Mouse (Mus musculus): ENCODE measurements around the gene Gm10053. TPM values are rescaled to one million over a fixed set of nuclear protein-coding genes. Genes with fewer than 3 reads are reported as not detected.

Gm10053 gene
- polyA plus RNA-seq, 1 experiment from 2014 or later: 230 TPM

- Histone ChIP-seq H3K4me2 (ENCODE audit: low read length) (peak overlapping the region; percentile 59), H3K27ac (ENCODE audit: low read length) (no peak overlapping the region), H3K36me3 (ENCODE audit: control insufficient read depth, insufficient read depth) (no peaks in the 10 kb centered on the region), H3K27me3 (replicated peaks; ENCODE audit: control insufficient read depth, insufficient read depth, low read length) (peaks cover 59% of the 10 kb centered on the region), H3K9ac (replicated peaks; ENCODE audit: low read depth, low read length) (no peak overlapping the region), H3K4me3 (replicated peaks; ENCODE audit: low read length) (peak overlapping the region; percentile 39), H3K4me1 (replicated peaks; ENCODE audit: control insufficient read depth, insufficient read depth, low read length) (peaks cover 22% of the 10 kb centered on the region), H3K9me3 (ENCODE audit: control insufficient read depth, low read length) (no peaks in the 10 kb centered on the region)
- WGBS: 1% methylated on average over 34 of the region's 34 CpGs
- no peak for ATAC-seq
Measured at GRCm38 (mm10) chr19:24898737-24899577, 23.5 kb downstream of the Gm10053 start.

GRCm38 (mm10) chr19:24899578-24900544, 24.4 kb downstream of the Gm10053 start:
- no peaks in the 10 kb centered on the region for H3K36me3 ChIP-seq (ENCODE audit: control insufficient read depth, insufficient read depth)
- ATAC-seq: peak; percentile 69
- no peak overlapping the region for H3K27ac ChIP-seq (ENCODE audit: low read length)
- peak overlapping the region; percentile 59 for H3K4me2 ChIP-seq (ENCODE audit: low read length)
- peaks cover 60% of the 10 kb centered on the region for H3K27me3 ChIP-seq (replicated peaks; ENCODE audit: control insufficient read depth, insufficient read depth, low read length)
- H3K9me3 ChIP-seq (ENCODE audit: control insufficient read depth, low read length): no peaks in the 10 kb centered on the region
- H3K9ac ChIP-seq (replicated peaks; ENCODE audit: low read depth, low read length): 0 out of 2 replicates have a peak overlapping the region, but pooled peaks have one; percentile 1
- WGBS: under 1% methylated on average over 83 of the region's 84 CpGs
- H3K4me1 ChIP-seq (replicated peaks; ENCODE audit: control insufficient read depth, insufficient read depth, low read length): peaks cover 22% of the 10 kb centered on the region
- H3K4me3 ChIP-seq (replicated peaks; ENCODE audit: low read length): peak overlapping the region; percentile 39

- Histone ChIP-seq H3K4me2 (ENCODE audit: low read length) (peak within 1 kb of the TSS; percentile 59), H3K36me3 (ENCODE audit: control insufficient read depth, insufficient read depth) (no peaks in the 10 kb centered on the region), H3K27me3 (replicated peaks; ENCODE audit: control insufficient read depth, insufficient read depth, low read length) (peaks cover 53% of the 10 kb centered on the region), H3K9ac (replicated peaks; ENCODE audit: low read depth, low read length) (0 out of 2 replicates have a peak within 1 kb of the TSS, but pooled peaks have one; percentile 1), H3K4me3 (replicated peaks; ENCODE audit: low read length) (peak within 1 kb of the TSS; percentile 39), H3K9me3 (ENCODE audit: control insufficient read depth, low read length) (no peaks in the 10 kb centered on the region), H3K4me1 (replicated peaks; ENCODE audit: control insufficient read depth, insufficient read depth, low read length) (peaks cover 22% of the 10 kb centered on the region), H3K27ac (ENCODE audit: low read length) (no peak within 1 kb of the TSS)
- under 1% methylated on average over 27 of the region's 27 CpGs for WGBS
- ATAC-seq: peak; percentile 21; the same call in 1 of the 2 replicates
Measured at GRCm38 (mm10) chr19:24900581-24901220, 25.2 kb downstream of the Gm10053 start, which contains the start of gene Foxd4. Foxd4 (minus strand) TSS chr19:24901197.

GRCm38 (mm10) chr19:24901666-24902065, 26.2 kb downstream of the Gm10053 start:
- no peak for ATAC-seq
- Histone ChIP-seq H3K9me3 (ENCODE audit: control insufficient read depth, low read length) (no peaks in the 10 kb centered on the region), H3K27ac (ENCODE audit: low read length) (no peak overlapping the region), H3K9ac (replicated peaks; ENCODE audit: low read depth, low read length) (no peak overlapping the region), H3K4me2 (ENCODE audit: low read length) (no peak overlapping the region), H3K4me3 (replicated peaks; ENCODE audit: low read length) (no peak overlapping the region), H3K27me3 (replicated peaks; ENCODE audit: control insufficient read depth, insufficient read depth, low read length) (peaks cover 50% of the 10 kb centered on the region), H3K4me1 (replicated peaks; ENCODE audit: control insufficient read depth, insufficient read depth, low read length) (peaks cover 22% of the 10 kb centered on the region), H3K36me3 (ENCODE audit: control insufficient read depth, insufficient read depth) (no peaks in the 10 kb centered on the region)
- 2% methylated on average over 3 of the region's 3 CpGs for WGBS

DNA sequence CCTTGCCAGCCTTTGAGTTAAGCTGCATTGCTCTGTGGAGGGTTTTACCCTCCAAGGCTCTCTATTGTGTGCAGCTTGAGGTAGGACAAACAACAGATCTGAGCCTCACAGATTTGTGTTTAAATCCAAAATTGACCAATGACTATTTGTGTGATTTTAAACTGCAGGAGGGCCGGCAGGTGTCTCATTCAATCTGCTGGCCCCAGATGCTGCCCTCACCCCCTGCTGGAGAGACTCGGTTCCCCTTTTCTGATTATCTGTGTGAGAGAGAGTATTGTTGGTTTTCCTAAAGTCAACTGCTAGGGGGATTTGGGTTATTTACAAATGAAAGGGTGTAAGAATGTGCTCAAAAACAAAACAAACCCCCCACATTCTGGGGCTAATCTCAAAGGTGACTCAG, 26.8 kb downstream of the Gm10053 start:
- H3K27me3 ChIP-seq (replicated peaks; ENCODE audit: control insufficient read depth, insufficient read depth, low read length): peaks cover 44% of the 10 kb centered on the region
- no peaks in the 10 kb centered on the region for H3K36me3 ChIP-seq (ENCODE audit: control insufficient read depth, insufficient read depth)
- no peaks in the 10 kb centered on the region for H3K9me3 ChIP-seq (ENCODE audit: control insufficient read depth, low read length)
- no peak overlapping the region for H3K4me2 ChIP-seq (ENCODE audit: low read length)
- ATAC-seq: no peak
- whole genome bisulfite sequencing: 2% methylated on average over 2 of the region's 2 CpGs
- H3K9ac ChIP-seq (replicated peaks; ENCODE audit: low read depth, low read length): no peak overlapping the region
- H3K4me1 ChIP-seq (replicated peaks; ENCODE audit: control insufficient read depth, insufficient read depth, low read length): peaks cover 20% of the 10 kb centered on the region
- no peak overlapping the region for H3K4me3 ChIP-seq (replicated peaks; ENCODE audit: low read length)
- no peak overlapping the region for H3K27ac ChIP-seq (ENCODE audit: low read length)

- Histone ChIP-seq H3K4me1 (replicated peaks; ENCODE audit: control insufficient read depth, insufficient read depth, low read length) (peaks cover 16% of the 10 kb centered on the region), H3K27ac (ENCODE audit: low read length) (no peak overlapping the region), H3K4me3 (replicated peaks; ENCODE audit: low read length) (no peak overlapping the region), H3K27me3 (replicated peaks; ENCODE audit: control insufficient read depth, insufficient read depth, low read length) (peaks cover 39% of the 10 kb centered on the region), H3K9ac (replicated peaks; ENCODE audit: low read depth, low read length) (no peak overlapping the region), H3K4me2 (ENCODE audit: low read length) (no peak overlapping the region), H3K36me3 (ENCODE audit: control insufficient read depth, insufficient read depth) (no peaks in the 10 kb centered on the region), H3K9me3 (ENCODE audit: control insufficient read depth, low read length) (no peaks in the 10 kb centered on the region)
- WGBS: 55% methylated on average over 2 of the region's 2 CpGs
- ATAC-seq: no peak
Measured at GRCm38 (mm10) chr19:24902821-24903220, 27.3 kb downstream of the Gm10053 start.

- H3K27me3 ChIP-seq (replicated peaks; ENCODE audit: control insufficient read depth, insufficient read depth, low read length): peaks cover 9% of the 10 kb centered on the region
Measured at GRCm38 (mm10) chr19:24907655-24908054, 32.2 kb downstream of the Gm10053 start.

DNA sequence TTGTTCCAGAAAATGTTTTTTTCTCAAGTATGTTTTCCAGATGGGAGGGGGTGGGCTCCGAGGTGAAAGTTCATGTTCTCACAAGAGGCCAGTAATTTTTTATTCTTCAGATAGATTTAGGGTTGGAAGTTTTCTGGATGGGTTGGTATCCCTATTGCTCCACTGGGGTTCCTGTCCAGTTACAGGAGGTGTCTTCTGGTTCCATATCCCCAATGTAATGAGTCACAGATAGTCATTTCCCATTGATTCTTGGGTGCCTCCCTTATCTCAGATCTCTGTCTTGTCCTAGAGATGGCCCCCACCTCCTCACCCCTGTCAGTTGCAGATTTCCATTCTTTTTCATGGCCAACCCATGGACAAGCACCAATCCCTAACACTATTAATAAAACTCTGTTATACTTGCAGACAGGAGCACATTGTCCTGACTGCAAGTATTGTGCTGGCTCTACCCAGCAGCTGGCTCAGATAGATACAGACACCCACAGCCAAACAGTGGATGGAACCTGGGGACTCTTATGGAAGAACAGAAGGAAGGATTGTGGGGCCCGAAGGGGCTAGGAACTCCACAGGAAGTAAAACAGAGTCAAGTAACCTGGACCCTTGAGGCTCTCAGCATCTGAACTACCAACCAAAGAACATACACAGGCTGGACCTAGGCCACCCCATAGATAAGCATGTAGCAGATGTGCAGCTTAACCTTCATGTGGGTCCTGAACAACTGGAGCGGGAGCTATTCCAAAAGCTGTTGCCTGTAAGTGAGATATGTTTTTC, 33.1 kb downstream of the Gm10053 start:
- 89% methylated on average over 3 of the region's 3 CpGs for WGBS
- Histone ChIP-seq H3K27ac (ENCODE audit: low read length) (no peak overlapping the region), H3K9ac (replicated peaks; ENCODE audit: low read depth, low read length) (no peak overlapping the region), H3K27me3 (replicated peaks; ENCODE audit: control insufficient read depth, insufficient read depth, low read length) (peaks cover 3% of the 10 kb centered on the region; the same call in 1 of the 2 replicates), H3K9me3 (ENCODE audit: control insufficient read depth, low read length) (no peaks in the 10 kb centered on the region), H3K36me3 (ENCODE audit: control insufficient read depth, insufficient read depth) (no peaks in the 10 kb centered on the region), H3K4me1 (replicated peaks; ENCODE audit: control insufficient read depth, insufficient read depth, low read length) (no peaks in the 10 kb centered on the region), H3K4me2 (ENCODE audit: low read length) (no peak overlapping the region), H3K4me3 (replicated peaks; ENCODE audit: low read length) (no peak overlapping the region)
- ATAC-seq: no peak

More at GRCm38 (mm10) chr19:24907655-24908054, 32.2 kb downstream of the Gm10053 start:
- H3K4me3 ChIP-seq (replicated peaks; ENCODE audit: low read length): no peak overlapping the region
- no peak overlapping the region for H3K27ac ChIP-seq (ENCODE audit: low read length)
- H3K9ac ChIP-seq (replicated peaks; ENCODE audit: low read depth, low read length): no peak overlapping the region
- ATAC-seq: no peak
- WGBS: 95% methylated on average over 4 of the region's 6 CpGs
- no peaks in the 10 kb centered on the region for H3K36me3 ChIP-seq (ENCODE audit: control insufficient read depth, insufficient read depth)
- H3K4me1 ChIP-seq (replicated peaks; ENCODE audit: control insufficient read depth, insufficient read depth, low read length): no peaks in the 10 kb centered on the region
- no peaks in the 10 kb centered on the region for H3K9me3 ChIP-seq (ENCODE audit: control insufficient read depth, low read length)
- no peak overlapping the region for H3K4me2 ChIP-seq (ENCODE audit: low read length)

Measured in forebrain, embryonic 16.5 days (tissue).